Mouse (Mus musculus): Measurements from ENCODE around the gene Rbms3. TPM values are rescaled to one million over a fixed set of nuclear protein-coding genes. Genes with fewer than 3 reads are reported as not detected.

The Rbms3 gene
- polyA plus RNA-seq, 1 experiment: 30.1 TPM

DNA sequence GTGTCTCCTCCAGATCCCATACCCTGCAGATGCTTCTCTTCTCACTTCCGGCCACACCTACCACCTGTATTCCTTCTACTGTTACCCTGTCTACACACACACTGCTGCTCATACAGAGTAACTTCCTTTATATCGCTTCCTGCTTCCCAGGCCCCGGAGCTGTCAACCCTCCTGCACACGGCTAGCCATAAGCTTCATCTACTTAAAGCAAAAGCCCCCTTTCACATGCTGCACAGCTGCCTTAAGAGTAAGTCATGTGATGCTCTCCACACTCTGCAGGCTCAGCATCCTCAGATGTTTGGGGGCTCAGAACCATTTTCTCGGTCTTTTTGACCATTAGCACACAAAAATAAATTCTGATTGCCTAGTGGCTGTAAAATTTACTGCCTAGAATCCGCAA lies 503.9 kb downstream of the Rbms3 start:
- DNase-seq (ENCODE audit: low read depth): no peak
- TF ChIP-seq POLR2A (IDR thresholded peaks at IDR 0.05; ENCODE audit: borderline replicate concordance, extremely low read depth, insufficient read depth, insufficient read length, poor library complexity, severe bottlenecking) (no peak), CTCF (IDR thresholded peaks at IDR 0.05; ENCODE audit: borderline replicate concordance, extremely low read depth, insufficient read depth, insufficient read length) (no peak)

DNA sequence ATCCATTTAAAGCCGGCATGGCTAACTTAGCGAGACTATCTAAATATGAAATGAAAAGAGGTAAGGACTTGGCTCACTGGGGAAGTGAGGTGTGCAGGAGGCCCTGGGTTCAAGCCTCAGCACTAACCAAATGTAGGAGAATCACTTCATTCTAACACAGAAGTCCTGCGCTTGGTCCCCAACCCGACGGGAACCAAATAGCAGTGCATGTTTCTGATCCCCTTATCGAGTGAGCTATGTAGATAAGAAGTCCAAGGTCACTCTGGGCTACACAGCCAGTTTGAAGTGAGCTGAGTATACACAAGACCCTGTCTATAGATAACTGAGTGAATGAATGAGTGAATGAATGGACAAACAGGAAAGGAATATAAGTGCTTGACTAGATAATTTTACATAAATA lies 508.1 kb downstream of the Rbms3 start:
- no peak for DNase-seq (ENCODE audit: low read depth)
- TF ChIP-seq POLR2A (IDR thresholded peaks at IDR 0.05; ENCODE audit: borderline replicate concordance, extremely low read depth, insufficient read depth, insufficient read length, poor library complexity, severe bottlenecking) (no peak), CTCF (IDR thresholded peaks at IDR 0.05; ENCODE audit: borderline replicate concordance, extremely low read depth, insufficient read depth, insufficient read length) (no peak)

GRCm38 (mm10) chr9:117117181-117117729 lies 512.5 kb downstream of the Rbms3 start:
- TF ChIP-seq CTCF (IDR thresholded peaks at IDR 0.05; ENCODE audit: borderline replicate concordance, extremely low read depth, insufficient read depth, insufficient read length) (no peak), POLR2A (IDR thresholded peaks at IDR 0.05; ENCODE audit: borderline replicate concordance, extremely low read depth, insufficient read depth, insufficient read length, poor library complexity, severe bottlenecking) (no peak)
- DNase-seq (ENCODE audit: low read depth): peak; percentile 51

DNA sequence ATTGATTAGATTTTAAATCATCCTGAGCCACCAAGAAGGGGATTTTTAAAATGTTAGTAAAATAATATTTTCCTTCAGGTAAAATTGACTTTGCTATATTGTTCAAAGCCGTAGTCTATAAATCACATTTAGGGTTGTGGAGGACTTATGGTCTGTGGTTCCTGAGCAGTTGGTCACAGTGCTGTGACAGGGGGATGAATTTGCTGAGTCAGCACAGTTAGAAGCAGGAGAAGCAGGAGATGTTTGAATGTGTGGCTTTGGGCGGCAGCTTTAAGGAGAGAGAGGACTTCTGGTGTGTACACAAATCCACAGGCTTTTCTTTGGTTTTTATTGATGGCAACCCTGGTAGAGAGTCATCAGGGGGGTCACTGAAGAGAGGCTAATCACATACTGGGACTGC lies 514.1 kb downstream of the Rbms3 start:
- TF ChIP-seq POLR2A (IDR thresholded peaks at IDR 0.05; ENCODE audit: borderline replicate concordance, extremely low read depth, insufficient read depth, insufficient read length, poor library complexity, severe bottlenecking) (no peak), CTCF (IDR thresholded peaks at IDR 0.05; ENCODE audit: borderline replicate concordance, extremely low read depth, insufficient read depth, insufficient read length) (no peak)
- DNase-seq (ENCODE audit: low read depth): no peak

- TF ChIP-seq CTCF (IDR thresholded peaks at IDR 0.05; ENCODE audit: borderline replicate concordance, extremely low read depth, insufficient read depth, insufficient read length) (no peak), POLR2A (IDR thresholded peaks at IDR 0.05; ENCODE audit: borderline replicate concordance, extremely low read depth, insufficient read depth, insufficient read length, poor library complexity, severe bottlenecking) (no peak)
- DNase-seq (ENCODE audit: low read depth): no peak
These were observed 516.1 kb downstream of the Rbms3 start for GRCm38 (mm10) chr9:117113592-117113991.

- no peak for DNase-seq (ENCODE audit: low read depth)
- no peak for TF ChIP-seq CTCF (IDR thresholded peaks at IDR 0.05; ENCODE audit: borderline replicate concordance, extremely low read depth, insufficient read depth, insufficient read length)
- TF ChIP-seq POLR2A (IDR thresholded peaks at IDR 0.05; ENCODE audit: borderline replicate concordance, extremely low read depth, insufficient read depth, insufficient read length, poor library complexity, severe bottlenecking): no peak
These were observed 521.8 kb downstream of the Rbms3 start for GRCm38 (mm10) chr9:117107926-117108325.

DNA sequence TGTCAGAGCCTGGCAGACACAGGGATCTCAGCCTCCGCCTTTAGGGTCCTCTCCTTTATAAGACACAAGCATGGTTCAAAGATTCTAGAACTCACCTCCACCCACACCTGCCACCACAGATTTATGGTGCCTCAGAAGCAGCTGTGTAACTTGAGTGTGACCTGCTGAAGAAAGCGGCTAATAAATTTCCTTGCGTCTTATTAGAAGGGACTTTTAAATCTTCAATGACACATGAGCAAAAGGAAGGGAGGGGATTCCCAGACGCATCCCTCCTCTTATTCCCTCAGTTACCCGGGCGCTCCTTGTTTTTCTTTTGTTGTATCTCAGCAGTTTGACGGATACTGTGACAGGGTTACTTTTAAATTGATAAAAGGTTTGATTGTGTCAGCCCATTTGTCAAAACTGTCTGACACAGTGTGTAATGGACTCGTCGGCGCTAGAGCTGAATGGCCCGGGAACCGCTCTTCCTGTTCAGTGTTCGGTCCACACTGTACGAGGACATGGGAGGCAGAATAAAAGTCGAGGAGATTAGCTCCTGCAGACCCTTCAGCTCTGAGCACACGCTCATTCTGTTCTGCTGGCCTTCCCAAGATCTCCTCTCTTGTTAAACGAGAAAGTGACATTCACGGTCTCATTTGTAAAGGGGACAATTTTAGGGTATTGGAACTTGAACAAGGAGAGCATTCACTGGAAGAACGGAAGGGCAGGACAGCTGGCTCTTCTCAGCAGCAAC lies 527.3 kb downstream of the Rbms3 start:
- TF ChIP-seq POLR2A (IDR thresholded peaks at IDR 0.05; ENCODE audit: borderline replicate concordance, extremely low read depth, insufficient read depth, insufficient read length, poor library complexity, severe bottlenecking): no peak
- no peak for TF ChIP-seq CTCF (IDR thresholded peaks at IDR 0.05; ENCODE audit: borderline replicate concordance, extremely low read depth, insufficient read depth, insufficient read length)
- peak; percentile 24 for DNase-seq (ENCODE audit: low read depth)

DNA sequence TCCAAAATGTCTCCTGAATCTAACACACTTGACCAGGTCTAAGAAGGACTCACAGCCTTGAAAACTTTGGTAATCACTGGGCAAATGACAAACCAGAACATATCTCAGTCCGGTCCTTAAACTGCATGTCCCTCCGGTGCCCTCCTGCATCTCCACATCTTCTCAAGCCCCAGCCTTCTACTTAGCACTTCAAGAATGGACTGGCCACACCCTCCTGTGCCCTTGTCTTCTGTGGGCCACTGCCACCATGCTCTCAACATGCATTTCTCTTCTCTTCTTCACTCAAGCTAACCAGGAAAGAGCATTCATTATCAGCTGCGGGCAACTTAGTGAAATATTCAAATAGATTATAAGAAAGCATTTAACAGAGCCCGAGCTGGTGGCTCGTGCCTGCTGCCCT lies 529.5 kb downstream of the Rbms3 start:
- TF ChIP-seq POLR2A (IDR thresholded peaks at IDR 0.05; ENCODE audit: borderline replicate concordance, extremely low read depth, insufficient read depth, insufficient read length, poor library complexity, severe bottlenecking): no peak
- TF ChIP-seq CTCF (IDR thresholded peaks at IDR 0.05; ENCODE audit: borderline replicate concordance, extremely low read depth, insufficient read depth, insufficient read length): no peak
- no peak for DNase-seq (ENCODE audit: low read depth)

DNA sequence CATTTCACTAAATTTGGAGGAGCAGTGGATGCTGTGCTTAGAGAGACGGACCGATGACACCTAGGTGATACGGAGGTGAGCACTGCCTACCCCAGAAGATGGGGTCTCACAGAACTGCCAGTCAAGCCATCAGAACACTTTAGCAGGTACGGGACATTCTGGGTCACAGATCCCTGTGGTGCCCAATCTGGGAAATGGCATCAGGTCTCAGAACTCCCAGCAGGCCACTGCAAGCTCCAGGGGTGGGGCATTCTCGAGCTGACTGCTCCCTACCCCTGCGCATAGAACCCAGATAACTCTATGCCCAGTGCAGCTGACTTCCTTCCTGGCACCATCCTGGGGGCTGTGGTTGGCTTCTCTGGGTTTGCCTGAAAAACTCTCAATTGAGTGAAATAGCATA lies 536.2 kb downstream of the Rbms3 start:
- TF ChIP-seq POLR2A (IDR thresholded peaks at IDR 0.05; ENCODE audit: borderline replicate concordance, extremely low read depth, insufficient read depth, insufficient read length, poor library complexity, severe bottlenecking) (no peak), CTCF (IDR thresholded peaks at IDR 0.05; ENCODE audit: borderline replicate concordance, extremely low read depth, insufficient read depth, insufficient read length) (no peak)
- no peak for DNase-seq (ENCODE audit: low read depth)

DNA sequence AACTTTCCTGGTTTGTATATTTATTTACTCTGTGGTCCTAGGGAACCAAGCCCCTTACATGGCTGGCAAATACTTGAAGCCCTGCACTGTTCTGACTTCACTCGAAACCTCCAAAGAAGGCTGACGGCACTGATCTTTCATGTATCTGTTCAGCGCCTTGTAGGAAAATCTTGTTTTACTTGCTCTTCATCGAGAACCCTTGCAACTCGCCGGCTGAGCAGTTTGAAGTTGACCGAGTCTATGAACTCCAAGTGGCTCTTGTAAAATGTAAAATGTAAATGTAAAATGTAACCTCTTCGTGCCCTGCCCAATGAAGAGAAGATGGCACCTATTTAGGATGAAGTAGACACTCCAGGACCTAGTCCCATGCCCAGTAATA lies 537.5 kb downstream of the Rbms3 start:
- TF ChIP-seq POLR2A (IDR thresholded peaks at IDR 0.05; ENCODE audit: borderline replicate concordance, extremely low read depth, insufficient read depth, insufficient read length, poor library complexity, severe bottlenecking) (no peak), CTCF (IDR thresholded peaks at IDR 0.05; ENCODE audit: borderline replicate concordance, extremely low read depth, insufficient read depth, insufficient read length) (no peak)
- no peak for DNase-seq (ENCODE audit: low read depth)

GRCm38 (mm10) chr9:117091253-117092176 lies 538.2 kb downstream of the Rbms3 start:
- no peak for DNase-seq (ENCODE audit: low read depth)
- no peak for TF ChIP-seq POLR2A (IDR thresholded peaks at IDR 0.05; ENCODE audit: borderline replicate concordance, extremely low read depth, insufficient read depth, insufficient read length, poor library complexity, severe bottlenecking)
- no peak for TF ChIP-seq CTCF (IDR thresholded peaks at IDR 0.05; ENCODE audit: borderline replicate concordance, extremely low read depth, insufficient read depth, insufficient read length)

Data from brain, embryonic 14.5 days (tissue).